Comparison of ENCODE assay signal across 17 mouse cellular contexts in the genomic region with DNA sequence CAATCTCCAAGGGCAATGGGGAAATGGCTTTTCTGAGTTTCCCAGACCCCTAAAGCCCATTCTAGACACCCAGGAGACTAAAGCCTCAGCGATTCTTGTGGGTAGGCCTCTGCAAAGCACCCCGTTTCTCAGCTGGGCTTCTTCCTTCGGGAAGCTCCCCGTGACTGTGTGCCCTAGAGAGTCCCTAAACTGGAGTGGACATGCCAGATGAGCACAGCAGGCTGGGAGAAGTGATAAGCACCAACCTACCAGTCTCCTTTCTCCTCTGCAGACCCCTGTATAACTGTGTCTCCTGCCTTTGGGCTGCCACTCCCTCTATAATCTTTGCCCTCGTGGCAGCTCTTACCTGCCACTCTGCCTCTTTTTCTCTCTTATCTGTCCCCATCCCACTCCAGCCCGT. TPM values are rescaled to one million over a fixed set of nuclear protein-coding genes. Genes with fewer than 3 reads are reported as not detected.
"Had no signal": no experiment of that assay in that cellular context is flagged by ENCODE, and none has a peak within 500 bp of the region (broad histone marks: within the 10 kb centered on the region; RNA-seq: fewer than 3 reads in every experiment).

No protein-coding gene starts in this region.

- H3K4me1 ChIP-seq: liver, embryonic 13.5 days; midbrain, embryonic 15.5 days; neural tube, embryonic 15.5 days had no signal

- H3K4me3 ChIP-seq: liver, embryonic 13.5 days; midbrain, embryonic 12.5 days; midbrain, embryonic 15.5 days; neural tube, embryonic 12.5 days; neural tube, embryonic 15.5 days; stomach, embryonic 15.5 days had no signal

- ATAC-seq: midbrain, embryonic 15.5 days had no signal

- H3K36me3 ChIP-seq: liver, embryonic 13.5 days; midbrain, embryonic 12.5 days; midbrain, embryonic 15.5 days; neural tube, embryonic 12.5 days; neural tube, embryonic 15.5 days; stomach, embryonic 15.5 days had no signal

- H3K9me3 ChIP-seq: liver, embryonic 13.5 days; midbrain, embryonic 12.5 days; midbrain, embryonic 15.5 days; neural tube, embryonic 12.5 days; neural tube, embryonic 15.5 days; stomach, embryonic 15.5 days had no signal

- H3K27me3 ChIP-seq: midbrain, embryonic 15.5 days; stomach, embryonic 15.5 days had no signal

- H3K27ac ChIP-seq: liver, embryonic 13.5 days; macrophage; midbrain, embryonic 12.5 days; midbrain, embryonic 15.5 days; neural tube, embryonic 12.5 days; neural tube, embryonic 15.5 days; stomach, embryonic 15.5 days had no signal

- DNase-seq: kidney, adult 18-20 months; kidney, adult 9 months; kidney, postnatal 14 days; kidney, postnatal 4 days; liver, embryonic 13.5 days; lung, embryonic 14.5 days; right cerebral cortex, adult 18-20 months; right cerebral cortex, postnatal 14 days; right cerebral cortex, postnatal 4 days; thymus, adult 18-20 months had no signal

- H3K4me2 ChIP-seq: liver, embryonic 13.5 days; lung, embryonic 14.5 days; midbrain, embryonic 12.5 days; midbrain, embryonic 15.5 days; neural tube, embryonic 12.5 days; neural tube, embryonic 15.5 days; stomach, embryonic 15.5 days had no signal

- H3K9ac ChIP-seq: liver, embryonic 13.5 days; lung, embryonic 14.5 days; midbrain, embryonic 12.5 days; midbrain, embryonic 15.5 days; neural tube, embryonic 12.5 days; neural tube, embryonic 15.5 days; stomach, embryonic 15.5 days had no signal

RNA-seq across cellular contexts. Expression of a gene that starts 37.6 kb away (rescaled TPM):
- total RNA-seq: megakaryocyte, adult 5-6 weeks had no signal
- polyA plus RNA-seq: liver, embryonic 13.5 days; macrophage had no signal
